Mouse (Mus musculus) forelimb bud, embryonic 11.5 days (tissue): Measurements from ENCODE around the gene Vmn2r34.
"Not testable (repeated sequence)": the region's sequence is repeated elsewhere in the genome, so short reads cannot be mapped to it uniquely, and the experiment has no call there.

Experiments
- DNase-seq: peaks from one replicate; pipeline ENCODE4 v3.0.0-alpha.2; 2012; ENCODE audit warnings: low read depth, low spot score

Gene Vmn2r34

GRCm38 (mm10) chr7:7689413-7689812 lies at the start of gene Vmn2r34:
Vmn2r34 (minus strand) TSS chr7:7689513.
- DNase-seq, result not testable (repeated sequence)

- not testable (repeated sequence) for DNase-seq
Observed at GRCm38 (mm10) chr7:7674032-7674431, 15.3 kb downstream of the Vmn2r34 start.
